Mouse (Mus musculus) kidney, embryonic 14.5 days (tissue): ENCODE data around the gene Tubal3. TPM values are rescaled to one million over a fixed set of nuclear protein-coding genes. Genes with fewer than 3 reads are reported as not detected.
"Not testable (repeated sequence)": the region's sequence is repeated elsewhere in the genome, so short reads cannot be mapped to it uniquely, and the experiment has no call there.

Source experiments
- ATAC-seq: fragments of 200-750 bp; cut with Nextera tagmentation; 2 replicates; pipeline ENCODE4 v1.8.0; 2017; ENCODE audit warnings: moderate number of reproducible peaks, mild to moderate bottlenecking, moderate TSS enrichment, moderate library complexity; ENCODE audit not compliant: low FRiP score, low TSS enrichment
- H3K27ac ChIP-seq: fragments of 300-500 bp; sonication (generic); 2 replicates; pipeline ENCODE4 v1.5.1; 2014; ENCODE audit warnings: low read depth, mild to moderate bottlenecking, low read length, moderate library complexity, mixed read lengths
- H3K27me3 ChIP-seq: fragments of 300-500 bp; sonication (generic); 2 replicates; pipeline ENCODE4 v1.6.1; 2014; ENCODE audit warnings: mild to moderate bottlenecking, low read length; ENCODE audit not compliant: control insufficient read depth, insufficient read depth
- H3K36me3 ChIP-seq: fragments of 300-500 bp; sonication (generic); 2 replicates; pipeline ENCODE4 v1.6.1; 2014; ENCODE audit warnings: low read length, mixed read lengths; ENCODE audit not compliant: control insufficient read depth, insufficient read depth
- H3K4me1 ChIP-seq: fragments of 300-500 bp; sonication (generic); 2 replicates; pipeline ENCODE4 v1.6.1; 2014; ENCODE audit warnings: low read length, mixed read lengths; ENCODE audit not compliant: control insufficient read depth, insufficient read depth
- H3K4me2 ChIP-seq: fragments of 300-500 bp; sonication (generic); replicated peaks from 2 replicates; pipeline ENCODE4 v1.6.1; 2014; ENCODE audit warnings: low read depth, mild to moderate bottlenecking, low read length
- H3K4me3 ChIP-seq: fragments of 300-500 bp; sonication (generic); 2 replicates; pipeline ENCODE4 v1.5.1; 2014; ENCODE audit warnings: mild to moderate bottlenecking, low read length
- H3K9ac ChIP-seq: fragments of 300-500 bp; sonication (generic); 2 replicates; pipeline ENCODE4 v1.6.1; 2014; ENCODE audit warnings: low read depth, mild to moderate bottlenecking, low read length, moderate library complexity
- H3K9me3 ChIP-seq: fragments of 300-500 bp; sonication (generic); 2 replicates; pipeline ENCODE4 v1.6.1; 2016; ENCODE audit warnings: low read length; ENCODE audit not compliant: control insufficient read depth
- WGBS: fragments of 180-500 bp; shearing (Covaris S2); extraction: QIAGEN DNeasy Blood & Tissue Kit; methylation state at CpG from one replicate; pipeline ENCODE4 v1.1.7; 2014; 5-methylcytosine and 5-hydroxymethylcytosine counted together
- polyA plus RNA-seq: library from polyadenylated mRNA; unstranded; fragments of >200 nt; fragmentation: Nextera tagmentation; extraction: Ambion mirVana; gene quantifications from 2 replicates; pipeline ENCODE4 v1.2.1, GENCODE M21; 2014

Tubal3 gene
- polyA plus RNA-seq, 1 experiment from 2014 or later: not detected

- Histone ChIP-seq H3K27ac (no peak overlapping the region), H3K4me1 (peaks cover 7% of the 10 kb centered on the region; the same call in 1 of the 2 replicates), H3K27me3 (no peaks in the 10 kb centered on the region), H3K9me3 (no peaks in the 10 kb centered on the region), H3K4me3 (peak overlapping the region; percentile 64), H3K36me3 (peaks cover 26% of the 10 kb centered on the region), H3K9ac (peak overlapping the region; percentile 12; the same call in 1 of the 2 replicates), H3K4me2 (peak overlapping the region; percentile 47)
- ATAC-seq: no peak
- WGBS: 31% methylated on average over 8 of the region's 8 CpGs
These were observed 26.5 kb upstream of the Tubal3 start for GRCm38 (mm10) chr13:3891479-3892087.

- Histone ChIP-seq H3K36me3 (peaks cover 16% of the 10 kb centered on the region), H3K4me2 (peak overlapping the region; percentile 47), H3K9ac (peak overlapping the region; percentile 75; the same call in 1 of the 2 replicates), H3K4me3 (peak overlapping the region; percentile 64), H3K27ac (no peak overlapping the region), H3K27me3 (no peaks in the 10 kb centered on the region), H3K4me1 (peaks cover 7% of the 10 kb centered on the region; the same call in 1 of the 2 replicates), H3K9me3 (no peaks in the 10 kb centered on the region)
- no peak for ATAC-seq
- WGBS: 22% methylated on average over 7 of the region's 7 CpGs
These were observed 25.5 kb upstream of the Tubal3 start for GRCm38 (mm10) chr13:3892601-3893000.

GRCm38 (mm10) chr13:3893126-3893734 is 24.8 kb upstream of the Tubal3 start:
- peak; percentile 98 for ATAC-seq
- peak overlapping the region; percentile 51; the same call in 1 of the 2 replicates for H3K27ac ChIP-seq
- under 1% methylated on average over 35 of the region's 35 CpGs for WGBS

GRCm38 (mm10) chr13:3894549-3894948 is 23.5 kb upstream of the Tubal3 start:
- peaks cover 8% of the 10 kb centered on the region; the same call in 1 of the 2 replicates for H3K36me3 ChIP-seq
- H3K9me3 ChIP-seq: no peaks in the 10 kb centered on the region
- H3K9ac ChIP-seq: no peak overlapping the region
- no peak overlapping the region for H3K27ac ChIP-seq
- no peak overlapping the region for H3K4me2 ChIP-seq
- no peak overlapping the region for H3K4me3 ChIP-seq
- H3K27me3 ChIP-seq: no peaks in the 10 kb centered on the region
- ATAC-seq: no peak
- WGBS: 65% methylated on average over 8 of the region's 8 CpGs
- H3K4me1 ChIP-seq: peaks cover 7% of the 10 kb centered on the region; the same call in 1 of the 2 replicates

More at GRCm38 (mm10) chr13:3893126-3893734, 24.8 kb upstream of the Tubal3 start:
- Histone ChIP-seq H3K4me3 (peak overlapping the region; percentile 64), H3K4me2 (peak overlapping the region; percentile 47), H3K9me3 (no peaks in the 10 kb centered on the region), H3K36me3 (peaks cover 10% of the 10 kb centered on the region), H3K4me1 (peaks cover 7% of the 10 kb centered on the region; the same call in 1 of the 2 replicates), H3K9ac (peak overlapping the region; percentile 75), H3K27me3 (no peaks in the 10 kb centered on the region)

- Histone ChIP-seq H3K27me3 (no peaks in the 10 kb centered on the region), H3K4me3 (no peak overlapping the region), H3K36me3 (peaks cover 8% of the 10 kb centered on the region; the same call in 1 of the 2 replicates), H3K9ac (no peak overlapping the region), H3K4me2 (no peak overlapping the region), H3K27ac (no peak overlapping the region), H3K9me3 (no peaks in the 10 kb centered on the region), H3K4me1 (0 out of 2 replicates have a peak, but pooled peaks cover 3% of the 10 kb centered on the region)
- no peak for ATAC-seq
- 92% methylated on average over 8 of the region's 8 CpGs for WGBS
These were observed 22.6 kb upstream of the Tubal3 start for GRCm38 (mm10) chr13:3895397-3895980.

GRCm38 (mm10) chr13:3896032-3896431 is 22.0 kb upstream of the Tubal3 start:
- H3K9ac ChIP-seq: no peak overlapping the region
- H3K36me3 ChIP-seq: peaks cover 8% of the 10 kb centered on the region; the same call in 1 of the 2 replicates
- no peaks in the 10 kb centered on the region for H3K27me3 ChIP-seq
- no peaks in the 10 kb centered on the region for H3K9me3 ChIP-seq
- H3K4me1 ChIP-seq: 0 out of 2 replicates have a peak, but pooled peaks cover 3% of the 10 kb centered on the region
- no peak for ATAC-seq
- H3K4me3 ChIP-seq: no peak overlapping the region
- WGBS: 92% methylated on average over 6 of the region's 6 CpGs
- H3K27ac ChIP-seq: no peak overlapping the region
- no peak overlapping the region for H3K4me2 ChIP-seq

GRCm38 (mm10) chr13:3896913-3897312 is 21.2 kb upstream of the Tubal3 start:
- Histone ChIP-seq H3K27me3 (no peaks in the 10 kb centered on the region), H3K36me3 (peaks cover 8% of the 10 kb centered on the region; the same call in 1 of the 2 replicates), H3K9ac (no peak overlapping the region), H3K4me3 (no peak overlapping the region), H3K9me3 (no peaks in the 10 kb centered on the region), H3K4me2 (no peak overlapping the region), H3K4me1 (0 out of 2 replicates have a peak, but pooled peaks cover 3% of the 10 kb centered on the region), H3K27ac (no peak overlapping the region)
- ATAC-seq: no peak
- WGBS: 45% methylated on average over 5 of the region's 5 CpGs

- not testable (repeated sequence) for H3K36me3 ChIP-seq, H3K4me2 ChIP-seq, H3K9me3 ChIP-seq, H3K4me1 ChIP-seq, ATAC-seq, H3K27me3 ChIP-seq, H3K4me3 ChIP-seq, H3K27ac ChIP-seq, H3K9ac ChIP-seq
- WGBS: 96% methylated on average over 5 of the region's 5 CpGs
These were observed 19.9 kb upstream of the Tubal3 start for GRCm38 (mm10) chr13:3898202-3898601.

- Histone ChIP-seq H3K27ac (no peak overlapping the region), H3K36me3 (peaks cover 12% of the 10 kb centered on the region; the same call in 1 of the 2 replicates), H3K4me3 (no peak overlapping the region), H3K9ac (no peak overlapping the region), H3K27me3 (no peaks in the 10 kb centered on the region), H3K9me3 (no peaks in the 10 kb centered on the region), H3K4me2 (no peak overlapping the region), H3K4me1 (no peaks in the 10 kb centered on the region)
- WGBS: 84% methylated on average over 9 of the region's 9 CpGs
- ATAC-seq: no peak
These were observed 18.8 kb upstream of the Tubal3 start for GRCm38 (mm10) chr13:3899301-3899700.
